Mouse (Mus musculus): ENCODE measurements around the gene Tbc1d8b. TPM values are rescaled to one million over a fixed set of nuclear protein-coding genes. Genes with fewer than 3 reads are reported as not detected.

Gene Tbc1d8b
- 0.66 and 0.76 TPM in 2 replicates for polyA plus RNA-seq (2012; rRNA removed)

DNA sequence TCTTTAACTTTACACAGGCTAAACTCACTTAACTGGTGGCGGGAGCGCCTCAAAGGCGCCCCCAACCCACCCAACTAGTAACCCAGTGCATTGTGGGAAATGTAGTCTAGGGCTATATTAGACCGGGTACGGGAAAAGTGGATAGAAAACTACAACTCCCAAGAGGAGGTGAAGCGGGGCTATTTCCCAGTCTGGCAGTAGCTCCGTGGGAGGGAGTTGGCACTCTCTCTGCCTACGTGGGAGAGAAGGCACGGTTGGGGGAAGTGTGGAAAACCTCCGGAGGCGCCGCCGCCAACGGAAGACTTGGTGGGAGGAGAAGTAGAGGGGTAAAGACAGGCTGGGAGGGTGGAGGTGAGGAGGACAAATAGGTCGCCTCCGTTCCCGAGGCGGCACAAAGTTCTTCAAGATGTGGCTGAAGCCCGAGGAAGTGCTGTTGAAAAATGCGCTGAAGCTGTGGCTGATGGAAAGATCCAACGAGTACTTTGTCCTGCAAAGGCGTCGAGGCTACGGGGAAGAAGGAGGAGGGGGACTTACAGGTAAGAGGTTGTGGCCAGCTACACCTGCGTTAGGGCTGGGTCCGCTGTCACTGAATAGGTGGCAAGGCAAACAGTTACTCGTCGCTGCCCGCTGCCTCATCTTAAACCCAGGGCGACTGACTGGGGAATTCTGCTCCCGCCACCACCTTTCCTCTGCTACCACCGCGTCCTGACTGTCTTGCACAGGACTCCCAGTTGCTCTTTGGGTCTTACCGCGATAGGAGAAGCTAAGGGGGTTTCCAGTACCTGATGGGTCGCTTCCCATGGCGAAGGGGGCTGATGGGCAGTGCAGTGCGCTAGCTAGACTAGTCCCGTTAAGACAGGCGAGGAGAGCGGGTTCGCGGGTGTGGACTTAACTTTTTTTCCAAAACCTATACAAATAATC lies at the start of gene Tbc1d8b:
TSS of gene Tbc1d8b (plus strand) at position 222 of the 921 bp plus-strand sequence.

DNA sequence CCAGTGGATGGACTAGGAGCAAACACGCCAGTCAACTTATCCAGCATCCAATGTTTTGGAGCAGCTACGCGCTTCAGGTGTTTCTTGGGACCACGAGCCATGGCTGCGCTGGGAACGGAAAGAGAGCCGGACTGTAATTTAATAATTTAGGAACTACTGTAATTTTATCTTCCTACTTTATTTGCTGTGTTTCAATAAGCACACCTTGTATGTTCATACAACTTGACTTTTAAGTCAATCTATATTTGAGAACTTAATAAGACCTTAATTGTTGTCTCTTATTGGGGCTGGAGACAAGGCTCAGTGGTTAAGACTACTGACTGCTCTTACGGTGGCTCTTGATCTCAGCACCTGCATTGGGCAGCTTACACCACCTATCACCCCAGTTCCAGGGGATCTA lies 29.6 kb downstream of the Tbc1d8b start, which contains the start of gene Gm15013:
TSS of gene Gm15013 (minus strand) at position 101 of the 400 bp plus-strand sequence.

DNA sequence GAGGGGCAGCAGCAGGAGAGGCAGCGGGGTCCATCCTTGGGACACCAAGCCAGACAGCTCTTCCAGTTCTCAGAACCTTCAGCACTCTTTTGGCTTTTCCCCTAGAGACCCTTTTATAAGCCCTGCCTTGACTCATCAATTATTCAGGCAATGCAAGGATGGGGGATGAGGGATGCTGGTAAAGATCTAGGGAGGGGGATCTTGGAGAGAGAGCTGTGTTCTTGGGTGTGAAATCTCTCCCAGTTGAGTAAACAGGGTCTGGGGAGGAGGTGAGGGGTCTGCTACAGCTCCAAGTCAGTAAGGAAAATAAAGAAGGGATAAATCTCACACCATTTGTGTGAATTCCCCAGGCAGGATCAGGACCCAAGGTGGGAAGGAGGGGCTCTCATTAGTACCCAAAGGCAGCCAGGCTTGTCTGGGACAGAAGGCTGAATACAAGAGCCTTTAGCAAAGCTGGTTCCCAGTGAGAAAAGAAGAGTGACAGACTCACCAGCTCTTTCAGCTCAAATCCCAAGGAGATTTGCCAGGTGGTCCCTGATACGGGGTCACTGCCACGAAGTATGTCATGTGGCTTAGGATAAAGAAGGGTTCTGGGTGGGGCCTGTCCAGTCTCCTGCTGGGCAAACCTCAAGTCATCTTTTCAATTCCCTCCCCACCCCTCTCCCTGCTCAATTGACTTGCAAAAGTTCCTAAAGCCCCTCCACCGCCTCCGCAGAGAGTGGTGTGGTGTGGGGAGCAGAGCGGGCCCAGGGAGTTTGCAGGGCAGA lies 97.7 kb downstream of the Tbc1d8b start, which contains the start of gene Ripply1:
TSS of gene Ripply1 (minus strand) at position 76 of the 767 bp plus-strand sequence.

DNA sequence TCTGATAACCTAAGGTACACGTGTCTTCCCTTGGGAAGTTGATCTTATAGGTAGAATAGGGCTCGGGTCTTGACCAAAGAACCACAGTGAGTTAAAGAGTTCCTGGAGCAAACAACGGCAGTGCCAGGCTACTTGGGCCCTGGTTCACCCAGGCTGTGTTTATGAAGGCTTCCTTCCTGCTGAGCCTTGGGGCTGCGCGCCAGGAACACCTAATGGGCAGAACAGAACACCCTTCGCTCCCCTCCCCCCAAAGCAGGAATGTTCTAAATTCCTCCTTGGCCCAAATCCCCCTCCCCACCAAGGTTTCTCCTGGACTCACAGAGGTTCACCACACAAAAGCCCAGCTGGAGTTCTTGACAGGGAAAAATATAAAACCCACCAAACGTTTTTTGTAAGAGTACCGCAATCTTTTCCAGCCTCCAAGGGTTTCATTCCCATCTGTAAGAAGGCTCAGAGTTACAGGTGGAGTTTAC lies 115.6 kb downstream of the Tbc1d8b start, which contains the start of gene Cldn2:
TSS of gene Cldn2 (plus strand) at position 423 of the 473 bp plus-strand sequence.

Other genes starting within 250 kb of the Tbc1d8b start
- gene D330045A20Rik, start 204.6 kb upstream of the Tbc1d8b start, polyA plus RNA-seq (2012; rRNA removed): 0.11 and 0.16 TPM in 2 replicates
- gene Rnf128, start 121.7 kb upstream of the Tbc1d8b start, polyA plus RNA-seq (2012; rRNA removed): 18.8 and 35.2 TPM in 2 replicates
- gene Gm15013, start 29.5 kb downstream of the Tbc1d8b start, polyA plus RNA-seq (2012; rRNA removed): not detected in 2 replicates
- not detected in 2 replicates for gene Ripply1, start 97.4 kb downstream of the Tbc1d8b start, polyA plus RNA-seq (2012; rRNA removed)
- gene Cldn2, start 115.8 kb downstream of the Tbc1d8b start, polyA plus RNA-seq (2012; rRNA removed): 6.0 and 8.2 TPM in 2 replicates
- 3.3 and 3.4 TPM in 2 replicates for gene Morc4, start 186.7 kb downstream of the Tbc1d8b start, polyA plus RNA-seq (2012; rRNA removed)